Mouse (Mus musculus): ENCODE data around the gene Det1. TPM values are rescaled to one million over a fixed set of nuclear protein-coding genes. Genes with fewer than 3 reads are reported as not detected.
A peak's percentile ranks its signal among the peaks of the same experiment; 100 is the strongest.

Det1 gene
- total and polyA plus RNA-seq, 3 experiments, result 15.8 to 16.8 TPM; not detected in 1

DNA sequence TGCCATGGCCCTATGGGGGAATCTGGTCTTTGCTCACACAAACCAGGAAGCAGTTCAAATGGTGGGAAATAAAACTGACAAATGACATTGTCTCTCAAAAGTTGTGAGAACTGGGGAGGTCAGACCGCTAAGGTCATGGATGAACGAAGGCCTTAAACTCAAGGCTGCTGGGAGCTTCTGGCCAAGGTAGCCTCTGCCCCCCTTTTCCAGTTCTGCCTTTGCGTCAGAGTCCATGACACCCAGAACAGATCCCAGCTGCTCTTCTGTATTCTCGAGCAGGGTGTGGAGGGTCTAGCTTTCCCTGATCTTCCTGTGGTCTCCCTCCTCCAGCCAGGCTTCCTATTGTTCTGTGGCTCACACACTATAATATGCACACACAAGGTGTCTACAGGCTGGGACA lies 39.9 kb downstream of the Det1 start:
- DNase-seq (ENCODE audit: low read depth, low spot score), result no peak
- H3K27me3 ChIP-seq (ENCODE audit: control insufficient read depth in 1 of 2, insufficient read depth in 2 of 2, low read length in 2 of 2), result no peaks in the 10 kb centered on the region
- H3K36me3 ChIP-seq (ENCODE audit: control insufficient read depth in 1 of 2, insufficient read depth in 2 of 2, low read length in 2 of 2), result peaks cover 0 to 2% of the 10 kb centered on the region in 2 experiments; a peak in 1 of 4 replicates
- H3K4me3 ChIP-seq (ENCODE audit: control insufficient read depth in 1 of 2, insufficient read depth in 1 of 2, low read depth in 2 of 2, low read length in 2 of 2), result no peak overlapping the region
- TF ChIP-seq ZNF384 (IDR thresholded peaks at IDR 0.05; ENCODE audit: low read depth, low read length) (no peak), GABPA (IDR thresholded peaks at IDR 0.05; ENCODE audit: low read depth, low read length) (no peak), POLR2AphosphoS5 (IDR thresholded peaks at IDR 0.05; ENCODE audit: borderline replicate concordance, low read depth, low read length) (no peak), MEF2A (IDR thresholded peaks at IDR 0.05; ENCODE audit: extremely low read depth, insufficient replicate concordance, low read depth, low read length, poor library complexity, severe bottlenecking) (no peak), POLR2A (IDR thresholded peaks at IDR 0.05; ENCODE audit: control insufficient read depth in 1 of 2, insufficient read depth in 1 of 2, low read depth in 1 of 2, low read length in 2 of 2, poor library complexity in 1 of 2) (no peak), SIN3A (IDR thresholded peaks at IDR 0.05; ENCODE audit: low read length) (no peak)
- H3K79me2 ChIP-seq (ENCODE audit: control insufficient read depth, insufficient read depth, low read length, poor library complexity), result no peaks in the 10 kb centered on the region
- no peak overlapping the region for H3K27ac ChIP-seq (ENCODE audit: control insufficient read depth, low read depth, low read length)
- H3K4me1 ChIP-seq (ENCODE audit: control insufficient read depth in 1 of 2, insufficient read depth in 2 of 2, low read length in 2 of 2), result no peaks in the 10 kb centered on the region
- H3K9me3 ChIP-seq (replicated peaks; ENCODE audit: insufficient read depth, low read length), result no peaks in the 10 kb centered on the region
- H3K9ac ChIP-seq (ENCODE audit: control insufficient read depth, low read depth, low read length, poor library complexity, severe bottlenecking), result no peak overlapping the region

DNA sequence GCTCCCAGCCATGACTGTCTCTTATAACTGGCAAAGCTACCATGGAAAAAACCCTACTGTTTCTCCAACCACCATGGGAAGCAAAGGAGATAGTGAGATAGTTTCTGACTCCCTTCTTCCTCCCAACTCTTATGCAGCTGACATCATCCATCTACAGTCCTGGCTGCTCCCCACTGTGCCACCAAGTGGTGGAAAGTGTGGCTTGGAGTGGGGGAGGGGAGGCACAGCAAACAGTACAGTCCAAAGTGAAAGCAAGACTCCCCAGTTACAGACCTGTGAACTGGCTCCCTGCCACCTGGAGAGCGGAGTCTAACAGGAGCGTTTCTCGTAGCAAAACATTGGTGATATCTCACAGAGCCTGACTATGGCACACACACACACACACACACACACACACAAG lies 43.2 kb downstream of the Det1 start:
- Histone ChIP-seq H3K36me3 (ENCODE audit: control insufficient read depth in 1 of 2, insufficient read depth in 2 of 2, low read length in 2 of 2) (peaks cover 0 to 17% of the 10 kb centered on the region in 2 experiments; a peak in 2 of 4 replicates), H3K4me3 (ENCODE audit: control insufficient read depth in 1 of 2, insufficient read depth in 1 of 2, low read depth in 2 of 2, low read length in 2 of 2) (no peak overlapping the region), H3K9me3 (replicated peaks; ENCODE audit: insufficient read depth, low read length) (no peaks in the 10 kb centered on the region), H3K9ac (ENCODE audit: control insufficient read depth, low read depth, low read length, poor library complexity, severe bottlenecking) (no peak overlapping the region), H3K4me1 (ENCODE audit: control insufficient read depth in 1 of 2, insufficient read depth in 2 of 2, low read length in 2 of 2) (peaks cover 7 to 16% of the 10 kb centered on the region in 2 experiments), H3K79me2 (ENCODE audit: control insufficient read depth, insufficient read depth, low read length, poor library complexity) (no peaks in the 10 kb centered on the region), H3K27ac (ENCODE audit: control insufficient read depth, low read depth, low read length) (no peak overlapping the region), H3K27me3 (ENCODE audit: control insufficient read depth in 1 of 2, insufficient read depth in 2 of 2, low read length in 2 of 2) (no peaks in the 10 kb centered on the region)
- TF ChIP-seq CTCF (IDR thresholded peaks at IDR 0.05 in 2 of 3, conservative IDR thresholded peaks at IDR 0.05 in 1 of 3; ENCODE audit: control insufficient read depth in 1 of 3, insufficient read depth in 1 of 3, low read depth in 2 of 3, low read length in 3 of 3, poor library complexity in 1 of 3, severe bottlenecking in 1 of 3) (peak in 2 of 3 experiments; percentile 11 to 13; a peak in 1 of 6 replicates), CHD1 (IDR thresholded peaks at IDR 0.05; ENCODE audit: low read depth, low read length) (no peak)
- peak; percentile 32 for DNase-seq (ENCODE audit: low read depth, low spot score)

DNA sequence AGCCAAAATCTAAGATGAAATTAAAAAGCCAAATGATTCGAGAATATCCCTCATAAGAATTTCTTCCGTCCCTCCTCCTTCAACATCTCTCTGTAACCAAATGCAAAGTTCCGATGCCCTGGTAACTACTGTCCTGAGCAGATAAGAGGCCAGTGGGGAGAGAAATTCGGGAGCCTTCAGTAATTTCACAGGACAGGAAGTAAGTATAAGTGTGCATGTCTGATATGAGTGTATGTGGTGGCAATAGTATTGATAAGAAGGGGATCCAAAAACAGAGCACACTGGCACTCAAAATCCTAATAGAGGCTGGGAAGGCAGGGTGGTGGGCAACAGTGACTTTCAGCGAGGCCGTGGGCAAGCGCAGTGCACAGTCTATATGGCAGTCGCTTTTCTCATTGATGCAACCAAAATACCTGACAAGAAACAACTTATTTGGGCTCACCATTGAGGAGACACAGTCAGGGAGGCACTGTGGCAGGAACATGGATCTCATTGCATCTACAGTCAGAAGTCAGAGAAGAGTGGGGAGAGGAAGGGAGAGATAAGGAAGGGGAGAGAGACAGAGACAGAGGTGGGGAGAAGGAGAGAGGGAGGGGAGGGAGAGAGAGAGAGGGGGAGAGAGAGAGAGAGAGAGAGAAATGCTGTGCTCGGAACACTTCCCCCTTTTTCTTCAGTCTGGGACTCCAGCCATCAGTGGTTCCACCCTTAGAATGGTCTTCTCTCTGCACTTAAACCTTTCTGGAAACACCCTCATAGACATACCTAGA lies 47.1 kb downstream of the Det1 start:
- Histone ChIP-seq H3K4me1 (ENCODE audit: control insufficient read depth in 1 of 2, insufficient read depth in 2 of 2, low read length in 2 of 2) (peaks cover 21 to 46% of the 10 kb centered on the region in 2 experiments), H3K36me3 (ENCODE audit: control insufficient read depth in 1 of 2, insufficient read depth in 2 of 2, low read length in 2 of 2) (peaks cover 0 to 40% of the 10 kb centered on the region in 2 experiments; a peak in 2 of 4 replicates), H3K27me3 (ENCODE audit: control insufficient read depth in 1 of 2, insufficient read depth in 2 of 2, low read length in 2 of 2) (no peaks in the 10 kb centered on the region), H3K79me2 (ENCODE audit: control insufficient read depth, insufficient read depth, low read length, poor library complexity) (no peaks in the 10 kb centered on the region), H3K27ac (ENCODE audit: control insufficient read depth, low read depth, low read length) (peak overlapping the region; percentile 97), H3K4me3 (ENCODE audit: control insufficient read depth in 1 of 2, insufficient read depth in 1 of 2, low read depth in 2 of 2, low read length in 2 of 2) (peak overlapping the region; percentile 8 to 30; a peak in 3 of 4 replicates), H3K9ac (ENCODE audit: control insufficient read depth, low read depth, low read length, poor library complexity, severe bottlenecking) (peak overlapping the region; percentile 45), H3K9me3 (replicated peaks; ENCODE audit: insufficient read depth, low read length) (no peaks in the 10 kb centered on the region)
- TF ChIP-seq E2F4 (IDR thresholded peaks at IDR 0.05; ENCODE audit: borderline replicate concordance, low read depth, low read length) (no peak), TAL1 (IDR thresholded peaks at IDR 0.05; ENCODE audit: low read length) (peak; percentile 92), NRF1 (IDR thresholded peaks at IDR 0.05; ENCODE audit: insufficient read depth, low read depth, low read length, poor library complexity, severe bottlenecking) (0 out of 2 replicates have a peak, but pooled peaks have one; percentile 45), ETS1 (IDR thresholded peaks at IDR 0.05; ENCODE audit: low read depth, low read length) (peak; percentile 70; the same call in 1 of the 2 replicates), TCF12 (IDR thresholded peaks at IDR 0.05; ENCODE audit: low read depth, low read length) (peak; percentile 96), CHD1 (IDR thresholded peaks at IDR 0.05; ENCODE audit: low read depth, low read length) (no peak), EP300 (IDR thresholded peaks at IDR 0.05; ENCODE audit: low read depth in 1 of 2, low read length in 2 of 2) (peak; percentile 92), SIN3A (IDR thresholded peaks at IDR 0.05; ENCODE audit: low read length) (peak; percentile 53; the same call in 1 of the 2 replicates), GABPA (IDR thresholded peaks at IDR 0.05; ENCODE audit: low read depth, low read length) (no peak), GATA1 (IDR thresholded peaks at IDR 0.05; ENCODE audit: low read depth, low read length) (peak; percentile 95), JUND (IDR thresholded peaks at IDR 0.05; ENCODE audit: low read depth, low read length) (peak; percentile 100), SMC3 (IDR thresholded peaks at IDR 0.05; ENCODE audit: low read depth, low read length) (0 out of 2 replicates have a peak, but pooled peaks have one; percentile 4), ELF1 (IDR thresholded peaks at IDR 0.05; ENCODE audit: low read depth, low read length) (0 out of 2 replicates have a peak, but pooled peaks have one; percentile 32), MEF2A (IDR thresholded peaks at IDR 0.05; ENCODE audit: extremely low read depth, insufficient replicate concordance, low read depth, low read length, poor library complexity, severe bottlenecking) (no peak), MAZ (IDR thresholded peaks at IDR 0.05; ENCODE audit: low read depth, low read length) (peak; percentile 95)
- peak; percentile 81 for DNase-seq (ENCODE audit: low read depth, low spot score)

Data from MEL (cell line).